Mouse (Mus musculus) testis, adult 2 months (tissue): ENCODE results near the gene Cd274. TPM values are rescaled to one million over a fixed set of nuclear protein-coding genes. Genes with fewer than 3 reads are reported as not detected.

ENCODE experiments used
- H3K27ac ChIP-seq: fragments of 200-500 bp; 2 replicates; pipeline ENCODE4 v1.5.1; 2012; ENCODE audit warnings: low read depth, low read length; ENCODE audit not compliant: control insufficient read depth, insufficient read depth
- H3K27me3 ChIP-seq: fragments of 200-500 bp; 2 replicates; pipeline ENCODE4 v1.6.1; 2012; ENCODE audit warnings: mild to moderate bottlenecking, low read length, moderate library complexity; ENCODE audit not compliant: control insufficient read depth, insufficient read depth
- H3K36me3 ChIP-seq: fragments of 200-500 bp; 2 replicates; pipeline ENCODE4 v1.6.1; 2012; ENCODE audit warnings: mild to moderate bottlenecking, low read length; ENCODE audit not compliant: control insufficient read depth, insufficient read depth
- H3K4me1 ChIP-seq: fragments of 200-500 bp; 2 replicates; pipeline ENCODE4 v1.6.1; 2012; ENCODE audit warnings: low read length; ENCODE audit not compliant: control insufficient read depth, insufficient read depth
- H3K4me3 ChIP-seq: fragments of 200-500 bp; 2 replicates; pipeline ENCODE4 v1.5.1; 2012; ENCODE audit warnings: low read depth, mild to moderate bottlenecking, low read length, moderate library complexity, mixed read lengths; ENCODE audit not compliant: control insufficient read depth
- CTCF ChIP-seq: fragments of 200-500 bp; IDR thresholded peaks from 2 replicates; pipeline ENCODE4 v1.5.1; 2012; ENCODE audit warnings: low read depth, mild to moderate bottlenecking, inconsistent platforms, low read length, moderate library complexity; ENCODE audit not compliant: control insufficient read depth, insufficient read depth, insufficient replicate concordance
- POLR2A ChIP-seq: fragments of 200-500 bp; IDR thresholded peaks from 2 replicates; pipeline ENCODE4 v1.6.1; 2012; ENCODE audit warnings: low read depth, mild to moderate bottlenecking, inconsistent platforms, low read length, moderate library complexity; ENCODE audit not compliant: control insufficient read depth
- polyA plus RNA-seq: library from polyadenylated mRNA; depleted of rRNA; stranded (reverse); fragments of >200 nt; gene quantifications from 2 replicates; pipeline ENCODE4 v1.2.3, GENCODE M21; 2012

The Cd274 gene
- polyA plus RNA-seq, 1 experiment = 1.3 TPM

GRCm38 (mm10) chr19:29334068-29334745 lies 33.0 kb upstream of the Cd274 start, which contains the start of gene Rln1:
Gene Rln1, minus strand, starts transcription at chr19:29334670.
- peak within 1 kb of the TSS; percentile 3; the same call in 1 of the 2 replicates for H3K4me3 ChIP-seq
- no peak within 1 kb of the TSS for H3K27ac ChIP-seq
- no peaks in the 10 kb centered on the region for H3K27me3 ChIP-seq
- H3K36me3 ChIP-seq = no peaks in the 10 kb centered on the region
- H3K4me1 ChIP-seq = peaks cover 3% of the 10 kb centered on the region; the same call in 1 of the 2 replicates
- TF ChIP-seq POLR2A = no peak
- TF ChIP-seq CTCF = no peak

GRCm38 (mm10) chr19:29336624-29337023 lies 30.6 kb upstream of the Cd274 start:
- H3K36me3 ChIP-seq = no peaks in the 10 kb centered on the region
- no peaks in the 10 kb centered on the region for H3K27me3 ChIP-seq
- no peak overlapping the region for H3K4me3 ChIP-seq
- TF ChIP-seq POLR2A (no peak), CTCF (no peak)
- H3K27ac ChIP-seq = no peak overlapping the region
- peaks cover 3% of the 10 kb centered on the region; the same call in 1 of the 2 replicates for H3K4me1 ChIP-seq

GRCm38 (mm10) chr19:29341029-29341428 lies 26.2 kb upstream of the Cd274 start:
- H3K27ac ChIP-seq = no peak overlapping the region
- H3K4me1 ChIP-seq = no peaks in the 10 kb centered on the region
- H3K4me3 ChIP-seq = no peak overlapping the region
- no peak for TF ChIP-seq CTCF
- no peak for TF ChIP-seq POLR2A
- no peaks in the 10 kb centered on the region for H3K27me3 ChIP-seq
- no peaks in the 10 kb centered on the region for H3K36me3 ChIP-seq

- no peak overlapping the region for H3K4me3 ChIP-seq
- no peaks in the 10 kb centered on the region for H3K36me3 ChIP-seq
- no peaks in the 10 kb centered on the region for H3K27me3 ChIP-seq
- no peaks in the 10 kb centered on the region for H3K4me1 ChIP-seq
- no peak overlapping the region for H3K27ac ChIP-seq
- TF ChIP-seq CTCF = no peak
- no peak for TF ChIP-seq POLR2A
Measured at GRCm38 (mm10) chr19:29342281-29342680, 25.0 kb upstream of the Cd274 start.

- Histone ChIP-seq H3K27ac (no peak overlapping the region), H3K4me1 (no peaks in the 10 kb centered on the region), H3K36me3 (no peaks in the 10 kb centered on the region), H3K4me3 (no peak overlapping the region), H3K27me3 (no peaks in the 10 kb centered on the region)
- no peak for TF ChIP-seq CTCF
- no peak for TF ChIP-seq POLR2A
Measured at GRCm38 (mm10) chr19:29344868-29345267, 22.4 kb upstream of the Cd274 start.

- Histone ChIP-seq H3K27me3 (no peaks in the 10 kb centered on the region), H3K27ac (no peak overlapping the region)
- TF ChIP-seq CTCF (no peak), POLR2A (no peak)
Measured at GRCm38 (mm10) chr19:29345636-29346035, 21.6 kb upstream of the Cd274 start.

GRCm38 (mm10) chr19:29350991-29351390 lies 16.3 kb upstream of the Cd274 start:
- H3K4me1 ChIP-seq = no peaks in the 10 kb centered on the region; the same call in 1 of the 2 replicates
- TF ChIP-seq CTCF = no peak
- TF ChIP-seq POLR2A = no peak
- no peaks in the 10 kb centered on the region for H3K27me3 ChIP-seq
- no peak overlapping the region for H3K27ac ChIP-seq
- H3K4me3 ChIP-seq = no peak overlapping the region
- H3K36me3 ChIP-seq = no peaks in the 10 kb centered on the region

More at GRCm38 (mm10) chr19:29345636-29346035, 21.6 kb upstream of the Cd274 start:
- Histone ChIP-seq H3K4me1 (no peaks in the 10 kb centered on the region), H3K36me3 (no peaks in the 10 kb centered on the region), H3K4me3 (no peak overlapping the region)
